Mouse (Mus musculus) neural tube, embryonic 14.5 days (tissue): Measurements from ENCODE around the gene Gm26920. TPM values are rescaled to one million over a fixed set of nuclear protein-coding genes. Genes with fewer than 3 reads are reported as not detected.

Experiments used
- ATAC-seq: fragments of 200-750 bp; cut with Nextera tagmentation; 2 replicates; pipeline ENCODE4 v1.8.0; 2017; ENCODE audit warnings: low read depth, mild to moderate bottlenecking, moderate TSS enrichment, moderate library complexity
- H3K27ac ChIP-seq: fragments of 300-500 bp; sonication (generic); 2 replicates; pipeline ENCODE4 v1.5.1; 2014; ENCODE audit warnings: low read depth, mild to moderate bottlenecking, control low read depth, low read length, moderate library complexity, mixed read lengths
- H3K27me3 ChIP-seq: fragments of 300-500 bp; sonication (generic); 2 replicates; pipeline ENCODE4 v1.6.1; 2014; ENCODE audit warnings: low read length; ENCODE audit not compliant: control insufficient read depth, insufficient read depth
- H3K36me3 ChIP-seq: fragments of 300-500 bp; sonication (generic); 2 replicates; pipeline ENCODE4 v1.6.1; 2014; ENCODE audit warnings: low read length, mixed read lengths; ENCODE audit not compliant: control insufficient read depth, insufficient read depth
- H3K4me1 ChIP-seq: fragments of 300-500 bp; sonication (generic); 2 replicates; pipeline ENCODE4 v1.6.1; 2014; ENCODE audit warnings: low read length; ENCODE audit not compliant: control insufficient read depth, insufficient read depth
- H3K4me2 ChIP-seq: fragments of 300-500 bp; sonication (generic); 2 replicates; pipeline ENCODE4 v1.6.1; 2014; ENCODE audit warnings: mild to moderate bottlenecking, low read depth, low read length, control low read depth
- H3K4me3 ChIP-seq: fragments of 300-500 bp; sonication (generic); 2 replicates; pipeline ENCODE4 v1.5.1; 2014; ENCODE audit warnings: low read depth, low read length, control low read depth, mixed read lengths
- H3K9ac ChIP-seq: fragments of 300-500 bp; sonication (generic); replicated peaks from 2 replicates; pipeline ENCODE4 v1.6.1; 2014; ENCODE audit warnings: low read depth, mild to moderate bottlenecking, control low read depth, low read length, mixed read lengths
- H3K9me3 ChIP-seq: fragments of 300-500 bp; sonication (generic); 2 replicates; pipeline ENCODE4 v1.6.1; 2016; ENCODE audit warnings: low read length; ENCODE audit not compliant: control insufficient read depth
- WGBS: fragments of 180-500 bp; shearing (Covaris S2); extraction: QIAGEN DNeasy Blood & Tissue Kit; methylation state at CpG from one replicate; pipeline ENCODE4 v1.1.7; 2014; 5-methylcytosine and 5-hydroxymethylcytosine counted together
- polyA plus RNA-seq: library from polyadenylated mRNA; unstranded; fragments of >200 nt; fragmentation: Nextera tagmentation; extraction: Ambion mirVana; gene quantifications from 2 replicates; pipeline ENCODE4 v1.2.1, GENCODE M21; 2014

Gm26920 gene
- polyA plus RNA-seq, 1 experiment from 2014 or later: 2.1 TPM

GRCm38 (mm10) chr7:30031379-30031778 is 58.8 kb downstream of the Gm26920 start:
- Histone ChIP-seq H3K27ac (no peak overlapping the region), H3K4me2 (no peak overlapping the region), H3K27me3 (no peaks in the 10 kb centered on the region), H3K9ac (no peak overlapping the region), H3K4me3 (no peak overlapping the region), H3K9me3 (no peaks in the 10 kb centered on the region), H3K4me1 (no peaks in the 10 kb centered on the region), H3K36me3 (peaks cover 6% of the 10 kb centered on the region; the same call in 1 of the 2 replicates)
- whole genome bisulfite sequencing: 80% methylated on average over 3 of the region's 3 CpGs
- no peak for ATAC-seq

- Histone ChIP-seq H3K27me3 (no peaks in the 10 kb centered on the region), H3K4me2 (no peak overlapping the region), H3K9me3 (no peaks in the 10 kb centered on the region), H3K4me3 (no peak overlapping the region), H3K27ac (no peak overlapping the region), H3K36me3 (peaks cover 5% of the 10 kb centered on the region; the same call in 1 of the 2 replicates), H3K4me1 (no peaks in the 10 kb centered on the region), H3K9ac (no peak overlapping the region)
- 44% methylated on average over 6 of the region's 6 CpGs for WGBS
- no peak for ATAC-seq
These were observed 59.5 kb downstream of the Gm26920 start for GRCm38 (mm10) chr7:30030677-30031076.

GRCm38 (mm10) chr7:30028572-30028971 is 61.6 kb downstream of the Gm26920 start:
- ATAC-seq: no peak

GRCm38 (mm10) chr7:30027331-30027730 is 62.9 kb downstream of the Gm26920 start:
- no peaks in the 10 kb centered on the region for H3K4me1 ChIP-seq
- ATAC-seq: no peak
- H3K27ac ChIP-seq: no peak overlapping the region
- H3K4me2 ChIP-seq: no peak overlapping the region
- no peaks in the 10 kb centered on the region for H3K9me3 ChIP-seq
- peaks cover 24% of the 10 kb centered on the region for H3K36me3 ChIP-seq
- H3K4me3 ChIP-seq: no peak overlapping the region
- H3K27me3 ChIP-seq: no peaks in the 10 kb centered on the region
- H3K9ac ChIP-seq: no peak overlapping the region
- 77% methylated on average over 4 of the region's 4 CpGs for WGBS

More at GRCm38 (mm10) chr7:30028572-30028971, 61.6 kb downstream of the Gm26920 start:
- H3K9me3 ChIP-seq: no peaks in the 10 kb centered on the region
- H3K9ac ChIP-seq: no peak overlapping the region
- H3K4me2 ChIP-seq: no peak overlapping the region
- no peak overlapping the region for H3K27ac ChIP-seq
- peaks cover 12% of the 10 kb centered on the region for H3K36me3 ChIP-seq
- no peaks in the 10 kb centered on the region for H3K27me3 ChIP-seq
- H3K4me1 ChIP-seq: no peaks in the 10 kb centered on the region
- H3K4me3 ChIP-seq: no peak overlapping the region
- 92% methylated on average over 3 of the region's 3 CpGs for WGBS

- Histone ChIP-seq H3K27me3 (no peaks in the 10 kb centered on the region), H3K4me1 (no peaks in the 10 kb centered on the region), H3K4me3 (no peak overlapping the region), H3K4me2 (no peak overlapping the region), H3K27ac (no peak overlapping the region), H3K36me3 (peaks cover 28% of the 10 kb centered on the region), H3K9ac (no peak overlapping the region), H3K9me3 (no peaks in the 10 kb centered on the region)
- no peak for ATAC-seq
- 80% methylated on average over 5 of the region's 5 CpGs for WGBS
These were observed 64.9 kb downstream of the Gm26920 start for GRCm38 (mm10) chr7:30025358-30025757.

- Histone ChIP-seq H3K9me3 (no peaks in the 10 kb centered on the region), H3K4me2 (no peak overlapping the region), H3K9ac (no peak overlapping the region), H3K27me3 (no peaks in the 10 kb centered on the region), H3K36me3 (peaks cover 33% of the 10 kb centered on the region), H3K27ac (no peak overlapping the region), H3K4me1 (no peaks in the 10 kb centered on the region), H3K4me3 (no peak overlapping the region)
- WGBS: 95% methylated on average over 8 of the region's 8 CpGs
- ATAC-seq: no peak
These were observed 66.4 kb downstream of the Gm26920 start for GRCm38 (mm10) chr7:30023800-30024199.

- no peaks in the 10 kb centered on the region for H3K9me3 ChIP-seq
- H3K4me1 ChIP-seq: no peaks in the 10 kb centered on the region
- H3K27ac ChIP-seq: no peak overlapping the region
- H3K9ac ChIP-seq: no peak overlapping the region
- peaks cover 36% of the 10 kb centered on the region for H3K36me3 ChIP-seq
- H3K4me3 ChIP-seq: no peak overlapping the region
- no peaks in the 10 kb centered on the region for H3K27me3 ChIP-seq
- WGBS: 96% methylated on average over 9 of the region's 9 CpGs
- no peak for ATAC-seq
- no peak overlapping the region for H3K4me2 ChIP-seq
These were observed 66.9 kb downstream of the Gm26920 start for GRCm38 (mm10) chr7:30023324-30023723.

GRCm38 (mm10) chr7:30019543-30019942 is 70.7 kb downstream of the Gm26920 start:
- H3K27ac ChIP-seq: no peak overlapping the region
- no peak overlapping the region for H3K9ac ChIP-seq
- H3K4me2 ChIP-seq: no peak overlapping the region
- H3K36me3 ChIP-seq: peaks cover 48% of the 10 kb centered on the region
- no peak overlapping the region for H3K4me3 ChIP-seq
- 91% methylated on average over 2 of the region's 2 CpGs for WGBS
- no peaks in the 10 kb centered on the region for H3K4me1 ChIP-seq
- no peaks in the 10 kb centered on the region for H3K27me3 ChIP-seq
- ATAC-seq: no peak
- no peaks in the 10 kb centered on the region for H3K9me3 ChIP-seq

GRCm38 (mm10) chr7:30017226-30017625 is 73.0 kb downstream of the Gm26920 start:
- Histone ChIP-seq H3K9me3 (no peaks in the 10 kb centered on the region), H3K27ac (no peak overlapping the region), H3K36me3 (peaks cover 33% of the 10 kb centered on the region), H3K4me1 (no peaks in the 10 kb centered on the region), H3K9ac (no peak overlapping the region), H3K4me3 (no peak overlapping the region), H3K27me3 (no peaks in the 10 kb centered on the region), H3K4me2 (no peak overlapping the region)
- ATAC-seq: no peak
- WGBS: 87% methylated on average over 6 of the region's 6 CpGs
